Mouse (Mus musculus) urinary bladder, postnatal 25 days (tissue): ENCODE measurements at regions not wholly inside any gene's neighbourhood (a gene's known extent, or its start where the extent isn't known, plus 50 kb on each side); places are given as distances from the start of the nearest gene placed in this dataset.

Experiments
- DNase-seq: peaks from one replicate; pipeline ENCODE4 v3.0.0; 2022; ENCODE audit warnings: low spot score

GRCm38 (mm10) chr9:90618154-90618553 is 347.6 kb upstream of the Tbc1d2b start:
- no peak for DNase-seq

GRCm38 (mm10) chr9:90597894-90598293 is 327.3 kb upstream of the Tbc1d2b start:
- DNase-seq = no peak

DNA sequence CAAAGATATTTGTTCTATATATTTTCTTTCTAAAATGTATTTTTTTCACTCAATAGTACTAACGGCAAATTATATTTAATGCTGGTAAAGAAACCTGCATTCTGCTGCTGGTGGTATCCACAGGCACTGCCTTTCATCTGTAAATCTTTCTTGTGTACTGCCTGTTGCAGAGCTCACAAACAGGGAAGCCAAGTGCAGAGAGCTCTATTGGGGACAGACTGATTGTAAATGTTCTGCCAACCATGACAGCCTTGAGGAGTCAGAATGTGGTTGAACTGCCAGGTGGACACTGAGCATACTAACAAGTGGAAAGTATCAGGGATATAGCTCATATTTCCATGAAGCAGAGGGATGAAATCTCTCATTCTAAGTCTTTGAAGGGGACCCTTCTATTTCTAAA is 286.1 kb upstream of the Tbc1d2b start:
- no peak for DNase-seq

- no peak for DNase-seq
These were observed 285.6 kb upstream of the Tbc1d2b start for GRCm38 (mm10) chr9:90556216-90556615.

DNA sequence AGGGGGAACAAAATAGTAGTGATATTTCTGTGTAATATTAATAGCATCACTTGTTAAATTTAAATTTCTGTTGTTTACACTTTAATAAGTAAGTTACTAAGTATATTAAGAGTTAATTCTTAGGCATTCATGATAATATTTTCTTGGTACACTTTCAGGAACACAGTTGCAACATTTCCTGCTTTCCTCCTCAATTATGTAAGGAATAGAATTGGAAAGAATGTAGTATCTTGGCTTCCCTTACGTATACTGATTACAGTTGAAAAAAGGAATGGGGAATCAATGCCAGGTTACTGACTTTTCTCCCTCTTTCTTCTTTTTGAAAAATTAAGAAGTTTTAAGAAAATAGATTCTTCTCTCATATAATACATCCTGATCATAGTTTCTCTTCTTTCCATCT is 277.3 kb upstream of the Tbc1d2b start:
- no peak for DNase-seq

DNA sequence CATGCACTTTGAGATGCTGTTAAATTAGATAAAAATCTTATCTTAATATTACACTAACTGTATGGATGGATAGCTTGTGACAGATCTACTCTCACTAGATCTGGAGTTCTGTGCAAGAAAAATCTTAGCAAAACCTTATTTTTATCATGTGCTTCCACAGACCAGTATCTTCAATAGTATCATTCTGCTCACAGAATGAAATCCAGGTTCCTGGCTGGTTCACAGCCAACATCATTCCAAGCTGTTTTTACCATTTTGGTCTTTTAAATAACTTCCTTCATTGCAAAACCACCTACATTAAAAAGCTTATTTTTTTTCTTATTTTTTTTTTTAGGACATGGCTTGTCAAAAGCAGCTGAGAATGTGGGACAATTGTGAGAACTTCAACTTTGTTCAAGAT is 276.1 kb upstream of the Tbc1d2b start:
- no peak for DNase-seq

GRCm38 (mm10) chr9:90537683-90538082 is 267.1 kb upstream of the Tbc1d2b start:
- DNase-seq = peak; percentile 15

- no peak for DNase-seq
These were observed 262.8 kb upstream of the Tbc1d2b start for GRCm38 (mm10) chr9:90533372-90533771.

DNA sequence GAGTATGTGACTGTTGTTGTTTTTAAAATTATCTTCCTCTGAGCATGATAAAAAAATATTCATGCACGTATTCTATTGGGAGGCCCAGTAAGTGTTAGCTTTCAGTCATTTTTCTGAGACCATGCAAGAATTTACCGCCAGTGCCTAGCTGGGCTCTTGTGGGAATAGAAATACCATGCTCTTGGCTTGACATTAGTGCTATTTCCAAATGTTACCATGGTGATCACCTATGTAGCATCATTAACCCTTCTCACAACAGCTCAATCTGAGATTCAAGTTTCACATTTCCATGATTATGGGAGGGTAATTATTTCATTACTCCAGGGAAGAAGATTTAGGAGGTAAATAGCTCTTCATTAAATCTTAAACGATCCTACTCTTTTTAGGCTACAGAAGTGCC is 250.6 kb upstream of the Tbc1d2b start:
- no peak for DNase-seq

- no peak for DNase-seq
These were observed 224.3 kb upstream of the Tbc1d2b start for GRCm38 (mm10) chr9:90494888-90495287.

- no peak for DNase-seq
These were observed 220.1 kb upstream of the Tbc1d2b start for GRCm38 (mm10) chr9:90490561-90491152.

GRCm38 (mm10) chr9:90450579-90450978 is 180.0 kb upstream of the Tbc1d2b start:
- no peak for DNase-seq

- no peak for DNase-seq
These were observed 176.4 kb upstream of the Tbc1d2b start for GRCm38 (mm10) chr9:90446957-90447356.

GRCm38 (mm10) chr9:90434902-90435301 is 164.3 kb upstream of the Tbc1d2b start:
- no peak for DNase-seq

DNA sequence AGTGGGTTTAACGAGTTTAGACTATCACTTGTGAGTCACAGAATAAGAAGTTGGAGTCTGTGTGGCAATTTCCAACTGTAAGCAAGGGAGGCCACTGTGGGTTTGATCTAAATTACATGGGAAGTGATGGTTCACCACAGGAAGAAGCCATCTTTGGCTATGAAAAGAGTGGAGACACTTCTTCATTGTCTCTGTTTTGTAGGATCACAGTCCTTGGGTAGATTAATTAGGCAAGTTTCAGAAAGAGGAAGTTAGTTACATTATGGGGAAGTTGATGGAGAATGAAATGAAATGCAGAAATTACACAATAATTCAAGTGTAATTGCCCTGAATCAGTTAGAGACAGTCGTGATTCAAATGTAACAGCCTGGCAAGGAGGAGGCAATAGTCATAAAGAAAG is 160.3 kb upstream of the Tbc1d2b start:
- DNase-seq = no peak

DNA sequence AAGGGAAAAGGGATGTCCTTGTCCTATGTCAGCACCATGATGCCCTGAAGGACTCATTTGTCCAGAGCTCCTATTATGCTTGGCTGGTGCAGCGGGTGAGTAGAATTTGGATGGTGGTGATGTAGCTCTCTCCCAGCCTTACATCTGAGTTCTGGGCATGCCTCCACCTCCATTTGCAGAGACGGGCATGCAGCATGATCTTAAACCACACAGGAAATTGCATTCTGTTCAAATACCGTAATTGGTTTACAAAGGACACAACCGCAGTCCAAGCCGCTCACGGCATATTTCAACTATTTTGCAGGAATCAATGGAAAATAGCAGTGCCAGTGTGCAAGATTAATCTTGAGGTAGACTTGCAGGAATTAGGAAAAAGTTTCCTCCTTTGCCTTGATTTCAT is 151.1 kb upstream of the Tbc1d2b start:
- DNase-seq = no peak

GRCm38 (mm10) chr9:90419762-90420541 is 149.3 kb upstream of the Tbc1d2b start:
- no peak for DNase-seq

GRCm38 (mm10) chr9:90408789-90409188 is 138.2 kb upstream of the Tbc1d2b start:
- DNase-seq = no peak

DNA sequence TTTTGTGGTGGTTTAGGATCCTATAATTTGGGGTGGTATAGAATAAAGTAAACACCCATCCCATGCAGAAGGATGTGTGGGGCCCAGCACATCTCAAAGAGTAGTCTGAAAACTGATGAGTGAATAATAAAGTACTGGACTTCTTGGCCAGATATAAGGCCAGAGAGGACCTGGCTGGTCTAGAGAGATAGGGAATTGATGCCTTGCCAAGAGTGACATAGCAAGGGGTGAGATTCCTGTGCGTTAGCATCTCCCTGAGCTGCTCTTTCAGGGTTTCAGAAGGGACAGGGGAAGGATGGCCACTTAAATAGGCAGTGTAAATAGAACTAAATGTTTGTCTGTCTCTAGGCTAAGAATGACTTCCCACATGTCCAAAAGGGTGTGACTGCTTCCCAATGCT is 137.0 kb upstream of the Tbc1d2b start:
- no peak for DNase-seq

DNA sequence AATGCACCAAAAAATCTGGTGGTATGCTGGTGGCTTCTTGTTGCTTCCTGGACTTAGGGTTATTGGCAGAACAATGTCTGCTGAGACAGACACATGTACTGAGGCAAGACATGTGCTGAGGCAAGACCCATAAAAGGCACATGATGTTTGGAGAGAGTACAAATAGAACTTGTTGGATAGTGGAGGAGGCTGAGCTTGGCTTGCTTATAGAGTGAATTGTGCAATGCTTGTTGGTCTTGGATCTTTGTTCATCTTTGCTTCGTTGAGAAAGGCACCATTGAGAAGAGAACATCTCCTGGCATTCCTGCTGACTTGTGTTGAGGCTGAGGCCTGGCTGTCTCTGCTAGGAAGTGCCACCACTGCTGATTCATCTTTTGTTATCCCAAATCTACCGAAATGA is 117.8 kb upstream of the Tbc1d2b start:
- no peak for DNase-seq

DNA sequence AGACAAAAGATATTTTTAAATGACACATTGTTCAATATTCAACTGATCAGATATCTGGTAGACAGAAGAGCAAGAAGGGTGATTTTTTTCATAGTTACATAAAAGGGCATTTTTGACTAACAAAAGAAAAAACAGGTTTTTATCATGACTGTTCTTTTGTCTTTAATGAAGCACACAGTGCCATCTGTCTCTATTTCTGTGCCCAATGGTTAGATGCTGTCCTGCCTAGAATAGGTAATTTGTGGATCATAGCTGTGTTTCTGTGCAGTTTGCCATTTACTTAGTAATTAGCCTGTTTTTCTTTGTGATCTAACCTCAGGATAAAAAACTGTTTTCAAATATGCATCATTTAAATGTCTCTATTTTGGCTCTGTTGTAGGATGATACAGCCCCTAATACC is 114.4 kb upstream of the Tbc1d2b start:
- DNase-seq = no peak

DNA sequence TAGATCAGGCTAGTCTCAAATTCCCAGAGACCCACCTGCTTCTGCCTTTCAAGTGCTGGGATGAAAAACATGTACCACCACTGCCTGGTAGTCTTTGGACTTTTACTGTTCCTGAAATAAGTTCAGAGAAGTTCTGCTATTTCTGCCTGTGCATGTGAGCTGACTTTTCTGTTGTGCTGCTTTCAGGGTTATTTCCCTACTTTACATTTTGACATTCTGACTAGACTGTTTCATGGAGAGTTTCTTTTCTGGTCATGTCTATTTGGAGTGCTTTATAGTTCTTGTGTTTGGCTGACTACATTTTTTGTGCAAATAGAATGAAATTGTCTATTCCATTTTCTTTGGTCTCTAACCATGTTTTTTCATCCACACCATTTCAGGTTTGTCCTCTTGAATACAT is 109.5 kb upstream of the Tbc1d2b start:
- DNase-seq = no peak

GRCm38 (mm10) chr9:90369568-90369967 is 99.0 kb upstream of the Tbc1d2b start:
- no peak for DNase-seq

DNA sequence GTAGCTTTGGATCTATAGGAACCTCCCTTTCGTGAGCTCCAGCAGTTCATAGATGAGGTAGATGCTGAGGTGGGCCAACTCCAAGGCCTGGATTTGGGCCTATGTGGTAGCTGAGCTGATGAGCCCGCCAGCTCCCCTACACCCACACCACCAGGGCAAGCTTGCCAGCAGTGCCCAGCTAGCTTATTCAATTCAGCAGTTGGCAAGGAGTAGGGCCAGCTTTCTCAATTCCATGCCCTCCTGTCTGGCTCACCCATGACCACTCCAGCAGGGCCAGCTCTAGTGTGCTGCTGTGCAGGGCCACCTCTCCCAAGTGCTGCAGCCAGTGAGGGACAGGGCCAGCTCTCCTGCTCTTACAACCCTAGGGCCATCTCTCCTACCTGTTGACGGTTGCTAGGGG is 97.1 kb upstream of the Tbc1d2b start:
- no peak for DNase-seq
